Mouse (Mus musculus) gastrocnemius, adult 18-20 months (tissue): Measurements from ENCODE around the gene Fam110a. TPM values are rescaled to one million over a fixed set of nuclear protein-coding genes. Genes with fewer than 3 reads are reported as not detected.

Source experiments
- DNase-seq: peaks from one replicate; pipeline ENCODE4 v3.0.0; 2021; ENCODE audit warnings: low spot score
- microRNA-seq: library from miRNA; unstranded; fragments of <30 nt; microRNA quantifications from one replicate; pipeline ENCODE4 v1.2.0, GENCODE M21; 2021
- total RNA-seq, 2 experiments: library from RNA; stranded (reverse); gene quantifications; 2 replicates each; pipeline ENCODE4 v1.2.3; 2021

Gene Fam110a
- total RNA-seq, 2 experiments from 2014 or later, result 1.8 to 2.1 TPM

DNA sequence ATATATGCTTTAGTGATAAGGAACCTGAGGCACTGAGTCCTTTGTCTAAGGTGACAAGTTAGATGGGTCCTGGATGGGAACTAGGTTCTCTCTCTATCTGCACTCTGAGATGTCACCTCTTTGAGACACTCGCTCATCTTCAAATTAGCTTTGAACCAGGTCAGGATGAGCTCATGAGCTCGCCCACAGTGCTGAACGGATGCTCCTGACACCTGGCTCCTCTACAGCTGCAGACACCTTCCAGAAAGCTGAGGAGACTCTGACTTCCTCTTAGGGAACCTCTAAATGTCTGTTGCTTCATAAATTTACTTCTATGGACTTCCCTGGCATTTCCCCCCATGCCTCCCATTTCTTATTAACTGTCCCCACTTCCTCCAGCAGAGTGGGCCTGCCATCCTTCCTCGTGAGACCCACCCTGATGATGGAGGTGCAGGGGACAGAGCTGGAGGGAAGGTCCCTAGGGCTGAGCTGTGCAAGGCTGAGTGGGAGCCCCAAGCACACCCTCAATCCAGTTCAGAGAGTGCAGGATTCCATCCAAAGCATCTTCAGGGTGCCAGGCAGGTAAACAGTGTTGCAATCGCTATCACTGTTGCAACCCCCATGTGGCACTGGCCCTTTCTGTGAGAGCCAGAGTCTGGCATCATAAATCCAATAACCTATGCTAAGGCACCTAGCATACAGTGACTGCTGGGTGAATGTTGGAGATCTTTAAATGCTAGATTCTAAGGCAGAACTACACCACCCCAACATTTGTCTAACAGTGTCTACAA, 40.2 kb downstream of the Fam110a start:
- no peak for DNase-seq

DNA sequence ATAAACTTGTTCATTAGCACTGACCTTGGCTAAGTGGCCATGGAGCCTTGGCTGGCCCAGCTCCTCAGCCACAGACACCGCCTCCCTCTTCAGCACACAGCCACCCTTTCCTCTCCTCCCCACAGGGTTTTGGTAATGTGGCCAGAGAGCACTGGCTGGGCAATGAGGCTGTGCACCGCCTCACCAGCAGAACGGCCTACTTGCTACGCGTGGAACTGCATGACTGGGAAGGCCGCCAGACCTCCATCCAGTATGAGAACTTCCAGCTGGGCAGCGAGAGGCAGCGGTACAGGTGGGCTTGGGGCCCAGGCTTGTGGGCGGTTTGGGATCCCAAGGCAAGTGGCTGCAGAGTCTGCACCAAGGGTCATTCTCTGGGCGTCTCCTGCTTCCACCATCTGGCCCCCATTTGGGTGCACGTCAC, 41.2 kb downstream of the Fam110a start:
- peak; percentile 47 for DNase-seq

DNA sequence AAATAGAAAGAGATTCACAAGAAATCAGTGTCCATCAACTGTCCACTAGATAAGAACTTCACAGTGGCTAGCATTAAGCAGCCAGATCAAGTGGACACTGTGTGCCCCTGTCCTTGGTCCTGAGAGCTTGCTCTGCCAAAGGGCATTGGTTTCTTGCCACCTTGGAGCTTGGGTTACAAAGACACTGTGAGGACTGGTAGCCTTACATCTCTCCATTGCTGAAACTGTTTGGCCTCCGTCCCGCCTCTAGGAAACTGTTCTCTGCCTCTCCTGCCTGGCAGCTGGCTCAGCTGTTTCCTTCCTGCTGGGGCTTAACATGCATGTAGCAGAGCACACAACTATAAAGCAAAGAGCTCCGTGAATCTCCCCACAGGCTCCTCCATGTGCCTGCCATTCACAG, 42.1 kb downstream of the Fam110a start:
- peak; percentile 91 for DNase-seq

DNA sequence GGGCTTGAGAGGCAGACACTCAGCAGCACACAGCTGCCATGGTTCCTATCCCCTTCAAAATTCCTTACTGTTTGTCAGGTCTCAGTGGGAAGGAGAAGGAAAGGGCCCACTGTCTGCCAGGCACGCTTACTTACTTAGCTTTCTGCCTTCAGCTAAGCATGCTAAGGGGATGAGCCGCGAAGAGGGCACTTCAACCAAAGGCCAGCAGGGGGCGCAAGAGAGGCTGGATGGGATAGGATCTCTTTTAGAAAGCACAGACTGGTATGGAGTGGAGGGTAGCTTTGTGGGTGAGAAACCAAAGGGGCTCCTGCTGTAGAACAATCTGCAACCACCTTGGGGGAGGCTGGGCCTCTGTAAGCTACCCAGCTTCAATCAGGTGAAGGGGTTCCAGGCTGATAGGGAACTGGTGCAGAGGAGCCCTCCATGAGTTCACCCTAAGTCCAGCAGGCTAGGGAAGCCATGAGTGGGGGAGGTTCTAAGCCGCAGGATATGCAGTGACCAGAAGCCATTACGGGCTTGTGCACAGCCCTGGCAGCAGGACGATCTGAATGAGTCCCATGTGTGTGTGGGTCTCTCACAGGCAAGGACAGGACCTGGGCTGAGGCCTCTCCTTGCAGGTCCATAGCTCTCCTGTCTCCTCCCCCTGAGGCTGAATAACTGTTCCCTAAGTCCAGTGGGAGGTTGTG, 49.5 kb downstream of the Fam110a start:
- peak; percentile 87 for DNase-seq

DNA sequence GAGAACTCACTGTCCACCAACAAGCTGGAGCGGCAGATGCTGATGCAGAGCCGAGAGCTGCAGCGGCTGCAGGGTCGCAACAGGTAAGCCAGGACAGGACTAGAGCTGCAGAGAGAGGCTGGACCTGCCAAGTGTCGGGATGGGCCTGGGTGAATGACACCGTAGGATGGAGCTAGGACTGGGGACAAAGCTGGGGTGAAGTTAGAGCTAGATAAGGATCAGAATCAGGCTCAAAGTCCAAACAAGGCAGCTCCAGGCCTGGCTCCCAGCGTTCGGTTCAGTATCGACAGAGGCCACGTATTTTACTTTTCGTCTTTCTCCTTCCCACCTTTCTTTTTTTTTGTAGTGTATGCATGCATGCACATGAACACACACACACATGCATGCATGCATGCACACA, 52.9 kb downstream of the Fam110a start:
- no peak for DNase-seq

DNA sequence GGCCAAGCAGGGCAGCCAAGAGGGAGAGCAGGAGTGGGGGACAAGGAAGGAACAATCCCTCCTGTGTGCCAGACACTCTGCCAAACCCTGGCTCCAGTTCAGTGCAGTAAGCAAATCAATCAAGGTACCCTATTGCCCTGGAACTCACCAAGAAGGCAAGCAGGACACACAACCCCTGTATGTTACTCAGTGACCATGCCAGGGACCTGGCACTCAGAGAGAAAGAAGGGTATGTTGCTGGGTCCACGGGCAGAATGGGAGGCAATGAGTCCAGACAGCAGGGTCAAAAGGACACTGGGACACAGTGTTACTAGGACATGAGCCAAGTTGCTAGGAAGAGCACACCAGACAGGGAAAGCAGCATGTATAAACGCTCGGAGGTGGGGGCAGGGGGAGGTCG, 54.3 kb downstream of the Fam110a start:
- DNase-seq, result no peak

DNA sequence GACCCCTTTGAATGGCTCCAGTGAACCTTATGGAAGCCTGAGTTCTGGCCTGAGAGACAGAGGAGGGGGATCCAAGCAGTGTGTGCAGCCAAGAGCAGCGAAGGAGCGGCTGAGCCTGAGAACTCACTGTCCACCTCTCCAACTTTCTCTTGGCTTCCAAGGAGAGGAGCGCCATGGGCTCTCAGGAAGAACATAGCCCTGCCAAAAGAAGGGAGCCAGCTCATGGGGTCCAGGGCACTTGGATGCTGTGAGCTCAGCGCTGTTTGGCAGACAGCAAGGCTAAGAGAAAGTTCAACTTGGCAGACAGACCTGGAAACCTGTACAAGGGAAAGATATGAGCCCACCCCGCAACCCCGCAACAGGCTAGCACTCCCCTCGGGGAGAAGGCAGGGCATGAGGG, 55.7 kb downstream of the Fam110a start:
- DNase-seq, result no peak

DNA sequence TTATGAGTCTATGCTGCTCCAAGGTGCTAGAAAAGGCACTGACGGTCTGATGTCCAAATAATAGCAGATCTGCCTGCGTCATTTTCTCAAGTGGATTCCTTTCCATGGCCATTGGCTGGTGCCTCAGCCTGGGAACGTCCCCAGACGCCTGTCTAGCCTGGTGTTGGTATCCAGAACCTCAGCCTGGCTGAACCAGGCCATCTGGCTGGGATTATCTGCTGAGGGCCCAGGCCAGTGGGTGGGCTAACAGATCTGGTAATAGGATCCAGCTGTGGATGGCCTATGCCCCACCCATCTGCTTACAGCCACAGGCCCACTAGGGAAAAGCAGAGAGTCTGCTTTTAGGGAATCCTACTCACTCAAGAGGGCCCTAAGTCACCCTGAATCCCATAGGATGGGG, 58.4 kb downstream of the Fam110a start:
- peak; percentile 54 for DNase-seq

DNA sequence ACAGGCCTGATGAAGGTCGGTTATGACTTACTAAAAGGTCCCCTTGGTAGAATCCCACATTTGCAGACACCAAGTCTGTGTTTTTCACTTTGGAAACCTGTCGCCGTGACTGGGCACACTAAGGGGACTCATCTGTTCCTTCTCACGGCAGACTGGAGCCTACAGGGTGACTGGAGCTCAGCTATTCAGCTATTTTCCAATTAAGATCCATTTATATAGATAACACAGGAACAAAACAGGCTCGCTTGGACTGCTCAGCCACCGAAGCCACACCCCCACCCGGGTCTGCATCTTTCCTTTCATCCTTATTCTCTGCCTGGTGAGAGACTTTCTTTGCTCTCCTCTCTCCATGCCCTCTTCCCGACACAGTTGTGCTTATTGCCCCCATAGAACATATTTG, 59.0 kb downstream of the Fam110a start:
- no peak for DNase-seq

Small RNAs within 50 kb of the gene (microRNA-seq; reads per million reads assigned to microRNA genes)
- not detected for gene Mir1953

Other genes starting within 250 kb of the Fam110a start
- gene Psmf1, start 236.0 kb downstream of the Fam110a start, total RNA-seq, result 10 to 100 TPM; 15.6 to 18.4 TPM
- under 1 TPM in 1 of 2 experiments, not detected in 1; 0.09 TPM for gene Rspo4, start 137.3 kb downstream of the Fam110a start, total RNA-seq
- gene Angpt4, start 69.0 kb downstream of the Fam110a start, total RNA-seq, result under 1 TPM; 0.18 to 0.24 TPM
- 1 to 10 TPM in 1 of 2 experiments, under 1 TPM in 1; 0.94 to 1.3 TPM for gene Slc52a3, start 16.3 kb upstream of the Fam110a start, total RNA-seq
- not detected for gene Scrt2, start 101.3 kb upstream of the Fam110a start, total RNA-seq
- gene Srxn1, start 125.3 kb upstream of the Fam110a start, total RNA-seq, result 10 to 100 TPM; 19.6 to 67.1 TPM
- 10 to 100 TPM in 1 of 2 experiments, 1 to 10 TPM in 1; 5.5 to 13.9 TPM for gene Tcf15, start 163.3 kb upstream of the Fam110a start, total RNA-seq
- 100 to 1,000 TPM in 1 of 2 experiments, 10 to 100 TPM in 1; 83.9 to 100 TPM for gene Csnk2a1, start 246.6 kb upstream of the Fam110a start, total RNA-seq